Mouse (Mus musculus): ENCODE measurements around the gene Hoxc6. TPM values are rescaled to one million over a fixed set of nuclear protein-coding genes. Genes with fewer than 3 reads are reported as not detected.

Hoxc6 gene
- polyA plus RNA-seq, 1 experiment from 2014 or later = 1.8 TPM

DNA sequence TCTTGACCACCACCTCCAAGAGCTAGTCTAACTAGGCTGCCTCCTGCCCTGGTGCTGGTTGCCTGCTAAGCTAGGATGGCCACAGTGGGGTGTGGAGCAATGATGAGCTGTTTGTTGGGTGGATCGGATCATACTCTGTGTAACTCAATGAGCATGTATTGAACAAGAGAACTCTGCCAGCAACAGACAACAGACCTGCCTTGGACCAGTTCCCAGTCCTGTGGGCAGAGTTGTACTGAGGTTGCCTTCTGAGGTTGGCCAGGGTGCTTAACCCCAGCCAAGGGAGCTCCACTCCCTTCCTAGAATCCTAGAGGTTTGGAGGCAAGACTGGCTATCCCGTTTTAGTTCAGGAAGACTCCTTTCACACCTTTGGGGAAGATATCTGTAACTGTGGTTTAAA, 58.3 kb downstream of the Hoxc6 start:
- Histone ChIP-seq H3K27me3 (ENCODE audit: insufficient read depth, poor library complexity, severe bottlenecking) (peaks cover 96% of the 10 kb centered on the region), H3K9me3 (no peaks in the 10 kb centered on the region), H3K4me1 (0 out of 2 replicates have a peak, but pooled peaks cover 2% of the 10 kb centered on the region), H3K27ac (no peak overlapping the region), H3K4me3 (no peak overlapping the region), H3K36me3 (no peaks in the 10 kb centered on the region)
- no peak for DNase-seq (ENCODE audit: low spot score)
- WGBS = 38% methylated on average over 2 of the region's 2 CpGs

DNA sequence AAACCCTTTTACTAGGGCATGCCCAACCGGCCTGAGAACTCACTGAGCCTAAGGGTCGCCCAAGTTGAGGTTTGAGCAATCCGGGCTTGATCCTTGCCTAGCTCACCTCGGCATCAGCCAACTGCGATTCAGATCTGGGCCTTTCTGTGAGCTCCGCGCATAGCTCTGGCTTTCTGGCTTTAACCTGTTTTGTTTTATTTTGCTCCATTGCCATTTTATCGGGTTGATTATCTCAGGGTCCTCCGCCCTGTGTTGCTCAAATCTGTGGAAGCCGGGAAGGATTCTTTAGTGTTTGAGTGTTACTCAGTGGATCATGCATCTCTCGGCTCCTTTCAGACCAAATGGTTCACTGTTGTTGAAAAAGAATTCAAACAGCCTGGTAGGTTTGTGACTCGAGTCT, 60.7 kb downstream of the Hoxc6 start:
- H3K27me3 ChIP-seq (ENCODE audit: insufficient read depth, poor library complexity, severe bottlenecking) = peaks cover 98% of the 10 kb centered on the region
- H3K36me3 ChIP-seq = no peaks in the 10 kb centered on the region
- H3K4me1 ChIP-seq = 0 out of 2 replicates have a peak, but pooled peaks cover 4% of the 10 kb centered on the region
- H3K27ac ChIP-seq = peak overlapping the region; percentile 36; the same call in 1 of the 2 replicates
- WGBS = 2% methylated on average over 12 of the region's 12 CpGs
- peak overlapping the region; percentile 15; the same call in 1 of the 2 replicates for H3K4me3 ChIP-seq
- no peak for DNase-seq (ENCODE audit: low spot score)
- H3K9me3 ChIP-seq = no peaks in the 10 kb centered on the region

DNA sequence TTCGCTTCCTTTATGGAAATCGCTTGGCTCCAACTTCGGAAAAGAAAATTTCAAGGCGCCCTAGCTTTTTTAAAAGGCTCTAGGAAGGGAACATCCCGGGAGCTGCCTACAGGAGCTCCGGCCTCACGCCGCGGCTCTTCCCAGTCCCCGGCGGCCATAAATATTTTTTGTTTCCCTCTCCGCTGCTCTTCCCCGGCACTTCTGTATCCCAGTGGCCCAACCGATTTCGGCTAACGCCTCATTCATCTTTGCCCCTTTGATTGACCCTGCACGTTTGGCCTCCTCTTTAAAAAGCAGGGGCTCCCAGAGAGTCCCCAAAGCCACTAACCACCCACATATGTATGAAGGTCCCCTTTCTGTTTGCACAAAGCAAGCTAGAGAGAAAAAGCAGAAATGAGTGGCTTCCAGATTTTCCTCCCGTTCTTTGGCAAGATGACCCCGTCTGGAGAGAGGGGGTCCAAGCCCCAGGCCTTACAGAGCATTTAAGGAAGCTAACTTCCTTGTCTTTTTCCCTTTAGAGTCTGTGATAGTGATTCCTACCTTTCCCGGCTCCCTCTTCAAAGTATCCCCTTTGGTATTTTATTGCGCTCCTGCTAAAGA, 61.4 kb downstream of the Hoxc6 start:
- H3K4me3 ChIP-seq = peak overlapping the region; percentile 25
- 0 out of 2 replicates have a peak, but pooled peaks cover 4% of the 10 kb centered on the region for H3K4me1 ChIP-seq
- WGBS = 3% methylated on average over 21 of the region's 21 CpGs
- H3K27me3 ChIP-seq (ENCODE audit: insufficient read depth, poor library complexity, severe bottlenecking) = peaks cover 98% of the 10 kb centered on the region
- no peaks in the 10 kb centered on the region for H3K36me3 ChIP-seq
- H3K9me3 ChIP-seq = no peaks in the 10 kb centered on the region
- H3K27ac ChIP-seq = peak overlapping the region; percentile 49
- DNase-seq (ENCODE audit: low spot score) = no peak

DNA sequence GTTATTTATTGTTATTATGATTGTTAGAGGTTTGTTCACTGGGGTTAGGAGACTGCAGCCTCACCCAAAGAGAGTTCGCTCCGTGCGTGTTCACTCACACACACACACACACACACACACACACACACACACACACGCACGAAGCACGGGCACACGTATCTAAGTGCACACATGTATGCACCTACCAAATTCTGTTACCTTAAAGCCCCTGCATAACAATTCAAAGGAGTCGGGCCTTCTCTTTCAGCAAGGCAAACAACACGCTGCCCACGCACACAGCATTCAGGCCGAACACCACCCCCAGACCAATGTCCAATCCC, 61.9 kb downstream of the Hoxc6 start:
- 0 out of 2 replicates have a peak, but pooled peaks cover 4% of the 10 kb centered on the region for H3K4me1 ChIP-seq
- H3K4me3 ChIP-seq = 0 out of 2 replicates have a peak overlapping the region, but pooled peaks have one; percentile 19
- H3K27me3 ChIP-seq (ENCODE audit: insufficient read depth, poor library complexity, severe bottlenecking) = peaks cover 98% of the 10 kb centered on the region
- 12% methylated on average over 11 of the region's 11 CpGs for WGBS
- H3K36me3 ChIP-seq = no peaks in the 10 kb centered on the region
- no peak for DNase-seq (ENCODE audit: low spot score)
- H3K9me3 ChIP-seq = no peaks in the 10 kb centered on the region
- peak overlapping the region; percentile 43; the same call in 1 of the 2 replicates for H3K27ac ChIP-seq

DNA sequence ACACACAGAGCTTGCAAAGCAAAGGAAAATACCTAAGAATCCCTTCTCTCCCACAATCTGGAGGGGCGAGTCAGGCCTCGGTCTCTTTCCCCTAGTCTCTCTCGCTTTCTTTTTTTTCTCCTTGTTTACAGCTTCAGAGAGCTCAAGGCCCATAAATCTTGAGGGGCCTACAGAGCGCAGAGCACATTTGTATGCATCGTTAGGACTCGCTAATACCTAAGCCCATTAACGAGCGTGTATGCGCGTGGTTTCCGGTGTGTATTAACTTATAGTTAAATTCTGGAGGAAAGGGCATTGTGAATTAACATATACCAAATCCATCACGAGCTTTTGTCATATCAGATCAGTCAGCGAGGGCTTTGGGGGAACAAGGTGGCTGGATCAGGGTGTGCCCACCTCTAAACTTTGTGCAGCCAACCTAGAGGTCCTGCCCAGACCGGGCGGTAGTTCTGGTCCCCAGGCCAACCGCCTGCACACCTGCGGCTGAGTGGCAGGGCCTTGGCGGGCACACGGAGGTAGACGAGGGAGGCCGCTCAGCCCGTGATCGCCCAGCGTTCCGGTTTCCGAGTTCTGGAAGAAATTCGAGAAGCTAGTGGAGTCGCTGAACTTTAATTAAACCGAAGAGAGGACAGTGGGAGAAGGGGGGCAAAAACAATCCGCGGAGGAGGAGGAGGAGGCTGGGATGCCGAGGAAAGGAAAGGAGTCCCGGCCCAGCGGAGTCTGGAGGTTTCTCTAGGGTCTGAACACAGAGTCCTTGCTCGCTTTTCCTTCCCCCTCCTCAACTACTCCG, 62.5 kb downstream of the Hoxc6 start:
- Histone ChIP-seq H3K36me3 (no peaks in the 10 kb centered on the region), H3K9me3 (no peaks in the 10 kb centered on the region), H3K4me1 (0 out of 2 replicates have a peak, but pooled peaks cover 4% of the 10 kb centered on the region), H3K4me3 (peak overlapping the region; percentile 31), H3K27me3 (ENCODE audit: insufficient read depth, poor library complexity, severe bottlenecking) (peaks cover 98% of the 10 kb centered on the region), H3K27ac (peak overlapping the region; percentile 43; the same call in 1 of the 2 replicates)
- no peak for DNase-seq (ENCODE audit: low spot score)
- 2% methylated on average over 36 of the region's 36 CpGs for WGBS

DNA sequence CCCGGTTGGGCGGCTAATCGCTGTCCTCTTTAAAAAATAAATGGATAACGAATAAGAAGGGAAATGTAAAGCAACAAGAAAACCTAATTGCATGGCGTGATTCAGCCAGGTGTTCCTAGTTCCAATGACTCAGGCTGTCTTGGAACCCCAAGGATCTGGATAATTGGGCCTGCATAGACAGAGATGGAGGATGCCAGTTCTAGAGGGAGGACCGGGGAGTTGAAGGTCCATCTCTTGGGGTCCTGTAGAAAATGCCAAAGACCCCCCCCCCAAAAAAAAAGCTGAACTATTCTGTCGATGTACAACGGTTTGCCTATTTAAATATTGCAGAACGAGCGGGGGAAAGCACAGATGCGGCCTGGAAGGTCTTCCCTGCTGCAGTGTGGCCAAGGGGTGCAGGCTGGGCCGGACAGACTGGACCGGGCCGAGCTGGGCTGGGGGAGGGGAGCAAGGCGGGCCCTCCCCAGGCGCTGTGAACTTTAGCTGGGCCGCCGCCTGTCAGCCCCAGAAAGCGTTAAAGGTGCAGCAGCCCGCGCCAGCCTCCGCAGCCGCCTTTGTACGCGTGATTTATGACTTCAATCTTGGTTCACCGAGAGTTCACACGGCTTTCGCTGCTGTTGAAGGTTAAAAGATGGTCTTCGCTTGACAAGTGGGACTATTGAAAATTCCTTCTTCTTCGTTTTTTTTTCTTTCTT, 63.2 kb downstream of the Hoxc6 start:
- Histone ChIP-seq H3K4me1 (0 out of 2 replicates have a peak, but pooled peaks cover 4% of the 10 kb centered on the region), H3K9me3 (no peaks in the 10 kb centered on the region), H3K4me3 (peak overlapping the region; percentile 31), H3K27ac (peak overlapping the region; percentile 43; the same call in 1 of the 2 replicates), H3K36me3 (no peaks in the 10 kb centered on the region), H3K27me3 (ENCODE audit: insufficient read depth, poor library complexity, severe bottlenecking) (peaks cover 98% of the 10 kb centered on the region)
- DNase-seq (ENCODE audit: low spot score) = no peak
- under 1% methylated on average over 30 of the region's 30 CpGs for WGBS

MicroRNAs within 50 kb of the gene (microRNA counts, 519-probe panel; counts per million panel counts)
- microRNA mmu-miR-615-3p (not detected), microRNA mmu-miR-615-5p (not detected)

Small RNAs within 50 kb of the gene (microRNA-seq; reads per million reads assigned to microRNA genes)
- 15.7 reads per million, percentile 29 among the genes with 10 or more reads in this experiment for gene Mir196a-2
- gene Mir615 = 135 reads per million, percentile 55 among the genes with 10 or more reads in this experiment

Other genes starting within 250 kb of the Hoxc6 start
- not detected in 2 replicates for gene Hoxc13, start 77.2 kb upstream of the Hoxc6 start, polyA plus RNA-seq (2016; fragmentation: Nextera tagmentation; extraction: Ambion mirVana)
- gene Hoxc12, start 61.5 kb upstream of the Hoxc6 start, polyA plus RNA-seq (2016; fragmentation: Nextera tagmentation; extraction: Ambion mirVana) = not detected in 2 replicates
- gene Hoxc11, start 43.8 kb upstream of the Hoxc6 start, polyA plus RNA-seq (2016; fragmentation: Nextera tagmentation; extraction: Ambion mirVana) = not detected in 2 replicates
- gene Hoxc10, start 31.5 kb upstream of the Hoxc6 start, polyA plus RNA-seq (2016; fragmentation: Nextera tagmentation; extraction: Ambion mirVana) = 0.07 and 0.62 TPM in 2 replicates
- gene Hoxc5, start 30.8 kb upstream of the Hoxc6 start, polyA plus RNA-seq (2016; fragmentation: Nextera tagmentation; extraction: Ambion mirVana) = 0.60 and 5.5 TPM in 2 replicates
- gene Hoxc9, start 21.8 kb upstream of the Hoxc6 start, polyA plus RNA-seq (2016; fragmentation: Nextera tagmentation; extraction: Ambion mirVana) = 0.49 TPM in 1 of 2 replicates, not detected in the other
- gene Hoxc8, start 7.7 kb upstream of the Hoxc6 start, polyA plus RNA-seq (2016; fragmentation: Nextera tagmentation; extraction: Ambion mirVana) = 0.06 and 1.7 TPM in 2 replicates
- 0.81 and 6.6 TPM in 2 replicates for gene Hoxc4, start 20.7 kb downstream of the Hoxc6 start, polyA plus RNA-seq (2016; fragmentation: Nextera tagmentation; extraction: Ambion mirVana)
- 16.2 and 19.5 TPM in 2 replicates for gene Smug1, start 168.8 kb downstream of the Hoxc6 start, polyA plus RNA-seq (2016; fragmentation: Nextera tagmentation; extraction: Ambion mirVana)
- 152 and 154 TPM in 2 replicates for gene Cbx5, start 241.6 kb downstream of the Hoxc6 start, polyA plus RNA-seq (2016; fragmentation: Nextera tagmentation; extraction: Ambion mirVana)
- 682 and 901 TPM in 2 replicates for gene Hnrnpa1, start 242.2 kb downstream of the Hoxc6 start, polyA plus RNA-seq (2016; fragmentation: Nextera tagmentation; extraction: Ambion mirVana)